Mouse (Mus musculus): ENCODE results near the gene Shisa3. TPM values are rescaled to one million over a fixed set of nuclear protein-coding genes. Genes with fewer than 3 reads are reported as not detected.

Shisa3 gene
- polyA plus RNA-seq, 1 experiment from 2014 or later: 5.3 TPM

GRCm38 (mm10) chr5:67640596-67641312, 33.1 kb downstream of the Shisa3 start:
- Histone ChIP-seq H3K36me3 (peaks cover 8% of the 10 kb centered on the region; the same call in 1 of the 2 replicates), H3K27me3 (replicated peaks) (no peaks in the 10 kb centered on the region), H3K4me2 (replicated peaks) (no peak overlapping the region), H3K9ac (no peak overlapping the region), H3K9me3 (no peaks in the 10 kb centered on the region), H3K27ac (no peak overlapping the region), H3K4me1 (0 out of 2 replicates have a peak, but pooled peaks cover 7% of the 10 kb centered on the region), H3K4me3 (no peak overlapping the region)
- ATAC-seq (ENCODE audit: low FRiP score, low read depth): no peak
- 58% methylated on average over 8 of the region's 8 CpGs for WGBS

GRCm38 (mm10) chr5:67641406-67642120, 33.9 kb downstream of the Shisa3 start:
- ATAC-seq (ENCODE audit: low FRiP score, low read depth): no peak

GRCm38 (mm10) chr5:67643537-67644255, 36.0 kb downstream of the Shisa3 start:
- Histone ChIP-seq H3K4me1 (0 out of 2 replicates have a peak, but pooled peaks cover 7% of the 10 kb centered on the region), H3K27me3 (replicated peaks) (no peaks in the 10 kb centered on the region), H3K36me3 (peaks cover 24% of the 10 kb centered on the region), H3K27ac (no peak overlapping the region), H3K4me2 (replicated peaks) (no peak overlapping the region), H3K9ac (no peak overlapping the region), H3K4me3 (no peak overlapping the region), H3K9me3 (no peaks in the 10 kb centered on the region)
- 93% methylated on average over 5 of the region's 5 CpGs for WGBS
- no peak for ATAC-seq (ENCODE audit: low FRiP score, low read depth)

More at GRCm38 (mm10) chr5:67641406-67642120, 33.9 kb downstream of the Shisa3 start:
- WGBS: 35% methylated on average over 8 of the region's 8 CpGs
- Histone ChIP-seq H3K27ac (no peak overlapping the region), H3K27me3 (replicated peaks) (no peaks in the 10 kb centered on the region), H3K4me3 (no peak overlapping the region), H3K9ac (no peak overlapping the region), H3K4me2 (replicated peaks) (no peak overlapping the region), H3K4me1 (0 out of 2 replicates have a peak, but pooled peaks cover 7% of the 10 kb centered on the region), H3K9me3 (no peaks in the 10 kb centered on the region), H3K36me3 (peaks cover 9% of the 10 kb centered on the region; the same call in 1 of the 2 replicates)

GRCm38 (mm10) chr5:67646756-67647529, 39.3 kb downstream of the Shisa3 start:
- WGBS: 83% methylated on average over 20 of the region's 20 CpGs
- Histone ChIP-seq H3K4me3 (no peak overlapping the region), H3K9me3 (no peaks in the 10 kb centered on the region), H3K36me3 (peaks cover 39% of the 10 kb centered on the region), H3K9ac (no peak overlapping the region), H3K27ac (no peak overlapping the region), H3K4me1 (no peaks in the 10 kb centered on the region), H3K27me3 (replicated peaks) (no peaks in the 10 kb centered on the region), H3K4me2 (replicated peaks) (no peak overlapping the region)
- no peak for ATAC-seq (ENCODE audit: low FRiP score, low read depth)

GRCm38 (mm10) chr5:67647568-67647967, 39.9 kb downstream of the Shisa3 start:
- ATAC-seq (ENCODE audit: low FRiP score, low read depth): no peak
- H3K27ac ChIP-seq: no peak overlapping the region
- H3K4me2 ChIP-seq (replicated peaks): no peak overlapping the region
- no peak overlapping the region for H3K9ac ChIP-seq
- no peak overlapping the region for H3K4me3 ChIP-seq
- H3K27me3 ChIP-seq (replicated peaks): no peaks in the 10 kb centered on the region
- H3K36me3 ChIP-seq: peaks cover 39% of the 10 kb centered on the region
- no peaks in the 10 kb centered on the region for H3K9me3 ChIP-seq
- WGBS: 80% methylated on average over 21 of the region's 21 CpGs
- no peaks in the 10 kb centered on the region for H3K4me1 ChIP-seq

GRCm38 (mm10) chr5:67649156-67649555, 41.5 kb downstream of the Shisa3 start:
- no peaks in the 10 kb centered on the region for H3K27me3 ChIP-seq (replicated peaks)
- H3K4me3 ChIP-seq: no peak overlapping the region
- ATAC-seq (ENCODE audit: low FRiP score, low read depth): no peak
- H3K36me3 ChIP-seq: peaks cover 36% of the 10 kb centered on the region
- no peaks in the 10 kb centered on the region for H3K4me1 ChIP-seq
- WGBS: 92% methylated on average over 4 of the region's 4 CpGs
- H3K9me3 ChIP-seq: no peaks in the 10 kb centered on the region
- no peak overlapping the region for H3K4me2 ChIP-seq (replicated peaks)
- H3K27ac ChIP-seq: no peak overlapping the region
- no peak overlapping the region for H3K9ac ChIP-seq

GRCm38 (mm10) chr5:67650021-67650420, 42.3 kb downstream of the Shisa3 start:
- H3K4me2 ChIP-seq (replicated peaks): no peak overlapping the region
- H3K36me3 ChIP-seq: peaks cover 37% of the 10 kb centered on the region
- H3K4me1 ChIP-seq: no peaks in the 10 kb centered on the region
- no peak overlapping the region for H3K27ac ChIP-seq
- WGBS: 85% methylated on average over 5 of the region's 5 CpGs
- no peak overlapping the region for H3K9ac ChIP-seq
- no peak for ATAC-seq (ENCODE audit: low FRiP score, low read depth)
- no peaks in the 10 kb centered on the region for H3K27me3 ChIP-seq (replicated peaks)
- no peak overlapping the region for H3K4me3 ChIP-seq
- no peaks in the 10 kb centered on the region for H3K9me3 ChIP-seq

GRCm38 (mm10) chr5:67652468-67652867, 44.8 kb downstream of the Shisa3 start:
- no peaks in the 10 kb centered on the region for H3K9me3 ChIP-seq
- peaks cover 11% of the 10 kb centered on the region; the same call in 1 of the 2 replicates for H3K4me1 ChIP-seq
- no peak for ATAC-seq (ENCODE audit: low FRiP score, low read depth)
- H3K27ac ChIP-seq: no peak overlapping the region
- no peaks in the 10 kb centered on the region for H3K27me3 ChIP-seq (replicated peaks)
- H3K36me3 ChIP-seq: peaks cover 28% of the 10 kb centered on the region
- WGBS: 94% methylated on average over 4 of the region's 4 CpGs
- H3K4me2 ChIP-seq (replicated peaks): no peak overlapping the region
- no peak overlapping the region for H3K9ac ChIP-seq
- no peak overlapping the region for H3K4me3 ChIP-seq

GRCm38 (mm10) chr5:67653543-67653942, 45.9 kb downstream of the Shisa3 start:
- Histone ChIP-seq H3K36me3 (peaks cover 18% of the 10 kb centered on the region; the same call in 1 of the 2 replicates), H3K27ac (no peak overlapping the region), H3K27me3 (replicated peaks) (no peaks in the 10 kb centered on the region; the same call in 1 of the 2 replicates), H3K4me1 (peaks cover 11% of the 10 kb centered on the region; the same call in 1 of the 2 replicates), H3K4me2 (replicated peaks) (no peak overlapping the region), H3K9me3 (no peaks in the 10 kb centered on the region), H3K9ac (no peak overlapping the region), H3K4me3 (no peak overlapping the region)
- WGBS: 95% methylated on average over 3 of the region's 3 CpGs
- no peak for ATAC-seq (ENCODE audit: low FRiP score, low read depth)

GRCm38 (mm10) chr5:67654572-67654971, 46.9 kb downstream of the Shisa3 start:
- Histone ChIP-seq H3K4me3 (no peak overlapping the region), H3K27me3 (replicated peaks) (no peaks in the 10 kb centered on the region; the same call in 1 of the 2 replicates), H3K9me3 (no peaks in the 10 kb centered on the region), H3K9ac (no peak overlapping the region), H3K4me1 (peaks cover 11% of the 10 kb centered on the region; the same call in 1 of the 2 replicates), H3K27ac (no peak overlapping the region), H3K4me2 (replicated peaks) (no peak overlapping the region), H3K36me3 (peaks cover 13% of the 10 kb centered on the region; the same call in 1 of the 2 replicates)
- no peak for ATAC-seq (ENCODE audit: low FRiP score, low read depth)
- WGBS: 72% methylated on average over 5 of the region's 5 CpGs

GRCm38 (mm10) chr5:67655696-67656519, 48.2 kb downstream of the Shisa3 start:
- H3K4me3 ChIP-seq: no peak overlapping the region
- H3K9me3 ChIP-seq: no peaks in the 10 kb centered on the region
- ATAC-seq (ENCODE audit: low FRiP score, low read depth): no peak
- H3K4me1 ChIP-seq: peaks cover 11% of the 10 kb centered on the region; the same call in 1 of the 2 replicates
- no peaks in the 10 kb centered on the region; the same call in 1 of the 2 replicates for H3K27me3 ChIP-seq (replicated peaks)
- no peak overlapping the region for H3K9ac ChIP-seq
- 0 out of 2 replicates have a peak, but pooled peaks cover 7% of the 10 kb centered on the region for H3K36me3 ChIP-seq
- H3K27ac ChIP-seq: no peak overlapping the region
- H3K4me2 ChIP-seq (replicated peaks): no peak overlapping the region
- 25% methylated on average over 14 of the region's 14 CpGs for WGBS

Measured in neural tube, embryonic 12.5 days (tissue).